Mouse (Mus musculus): ENCODE results near the gene Cdc42ep4. TPM values are rescaled to one million over a fixed set of nuclear protein-coding genes. Genes with fewer than 3 reads are reported as not detected.

The Cdc42ep4 gene
- total RNA-seq, 2 experiments from 2014 or later: 34.5 to 38.0 TPM

- no peak for DNase-seq
Measured at GRCm38 (mm10) chr11:113776851-113777511, 25.3 kb upstream of the Cdc42ep4 start.

- DNase-seq: no peak
Measured at GRCm38 (mm10) chr11:113774773-113775172, 23.1 kb upstream of the Cdc42ep4 start.

GRCm38 (mm10) chr11:113773191-113773590 is 21.5 kb upstream of the Cdc42ep4 start:
- DNase-seq: no peak

- DNase-seq: no peak
Measured at GRCm38 (mm10) chr11:113771187-113771586, 19.5 kb upstream of the Cdc42ep4 start.

GRCm38 (mm10) chr11:113768356-113768755 is 16.7 kb upstream of the Cdc42ep4 start:
- no peak for DNase-seq

GRCm38 (mm10) chr11:113767285-113767684 is 15.6 kb upstream of the Cdc42ep4 start:
- no peak for DNase-seq

GRCm38 (mm10) chr11:113766284-113766985 is 14.8 kb upstream of the Cdc42ep4 start:
- no peak for DNase-seq

GRCm38 (mm10) chr11:113764132-113764849 is 12.6 kb upstream of the Cdc42ep4 start:
- DNase-seq: no peak

- no peak for DNase-seq
Measured at GRCm38 (mm10) chr11:113763449-113763848, 11.8 kb upstream of the Cdc42ep4 start.

GRCm38 (mm10) chr11:113762136-113762797 is 10.6 kb upstream of the Cdc42ep4 start:
- DNase-seq: no peak

GRCm38 (mm10) chr11:113761646-113762045 is 10.0 kb upstream of the Cdc42ep4 start:
- DNase-seq: no peak

GRCm38 (mm10) chr11:113760476-113760875 is 8.8 kb upstream of the Cdc42ep4 start:
- no peak for DNase-seq

- no peak for DNase-seq
Measured at GRCm38 (mm10) chr11:113758851-113759250, 7.2 kb upstream of the Cdc42ep4 start.

GRCm38 (mm10) chr11:113756578-113756977 is 4.9 kb upstream of the Cdc42ep4 start:
- no peak for DNase-seq

- DNase-seq: no peak
Measured at GRCm38 (mm10) chr11:113755878-113756277, 4.2 kb upstream of the Cdc42ep4 start.

- DNase-seq: no peak
Measured at GRCm38 (mm10) chr11:113754845-113755244, 3.2 kb upstream of the Cdc42ep4 start.

- no peak for DNase-seq
Measured at GRCm38 (mm10) chr11:113752685-113753430, 1.2 kb upstream of the Cdc42ep4 start.

- DNase-seq: no peak
Measured at GRCm38 (mm10) chr11:113752158-113752661, 529 bp upstream of the Cdc42ep4 start.

GRCm38 (mm10) chr11:113750571-113751483 is 854 bp downstream of the Cdc42ep4 start:
- peak; percentile 69 to 71 for DNase-seq

GRCm38 (mm10) chr11:113749749-113750351 is 1.8 kb downstream of the Cdc42ep4 start:
- no peak for DNase-seq

Measured in layer of hippocampus, postnatal 36 days (tissue).